Mouse (Mus musculus) neural tube, embryonic 12.5 days (tissue): Measurements from ENCODE around the gene D930007J09Rik. TPM values are rescaled to one million over a fixed set of nuclear protein-coding genes. Genes with fewer than 3 reads are reported as not detected.

ENCODE experiments used
- ATAC-seq: fragments of 200-750 bp; cut with Nextera tagmentation; 2 replicates; pipeline ENCODE4 v1.8.0; 2017; ENCODE audit warnings: low read depth, mild to moderate bottlenecking, moderate TSS enrichment, moderate library complexity; ENCODE audit not compliant: low FRiP score
- H3K27ac ChIP-seq: fragments of 300-500 bp; sonication (generic); 2 replicates; pipeline ENCODE4 v1.5.1; 2016
- H3K27me3 ChIP-seq: fragments of 300-500 bp; sonication (generic); replicated peaks from 2 replicates; pipeline ENCODE4 v1.6.1; 2016; ENCODE audit warnings: mild to moderate bottlenecking
- H3K36me3 ChIP-seq: fragments of 300-500 bp; sonication (generic); 2 replicates; pipeline ENCODE4 v1.6.1; 2016; ENCODE audit warnings: mild to moderate bottlenecking
- H3K4me1 ChIP-seq: fragments of 300-500 bp; sonication (generic); 2 replicates; pipeline ENCODE4 v1.6.1; 2016
- H3K4me2 ChIP-seq: fragments of 300-500 bp; sonication (generic); replicated peaks from 2 replicates; pipeline ENCODE4 v1.6.1; 2016; ENCODE audit warnings: mild to moderate bottlenecking
- H3K4me3 ChIP-seq: fragments of 300-500 bp; sonication (generic); 2 replicates; pipeline ENCODE4 v1.5.1; 2016
- H3K9ac ChIP-seq: fragments of 300-500 bp; sonication (generic); 2 replicates; pipeline ENCODE4 v1.6.1; 2016; ENCODE audit warnings: mild to moderate bottlenecking
- H3K9me3 ChIP-seq: fragments of 300-500 bp; sonication (generic); 2 replicates; pipeline ENCODE4 v1.6.1; 2016; ENCODE audit warnings: mild to moderate bottlenecking
- WGBS: fragments of 180-500 bp; shearing (Covaris S2); methylation state at CpG from one replicate; pipeline ENCODE4 v1.1.7; 2016; 5-methylcytosine and 5-hydroxymethylcytosine counted together
- polyA plus RNA-seq: library from polyadenylated mRNA; unstranded; fragments of >200 nt; fragmentation: Nextera tagmentation; extraction: Ambion mirVana; gene quantifications from 2 replicates; pipeline ENCODE4 v1.2.1, GENCODE M21; 2016

D930007J09Rik gene
- polyA plus RNA-seq, 1 experiment from 2014 or later: not detected

DNA sequence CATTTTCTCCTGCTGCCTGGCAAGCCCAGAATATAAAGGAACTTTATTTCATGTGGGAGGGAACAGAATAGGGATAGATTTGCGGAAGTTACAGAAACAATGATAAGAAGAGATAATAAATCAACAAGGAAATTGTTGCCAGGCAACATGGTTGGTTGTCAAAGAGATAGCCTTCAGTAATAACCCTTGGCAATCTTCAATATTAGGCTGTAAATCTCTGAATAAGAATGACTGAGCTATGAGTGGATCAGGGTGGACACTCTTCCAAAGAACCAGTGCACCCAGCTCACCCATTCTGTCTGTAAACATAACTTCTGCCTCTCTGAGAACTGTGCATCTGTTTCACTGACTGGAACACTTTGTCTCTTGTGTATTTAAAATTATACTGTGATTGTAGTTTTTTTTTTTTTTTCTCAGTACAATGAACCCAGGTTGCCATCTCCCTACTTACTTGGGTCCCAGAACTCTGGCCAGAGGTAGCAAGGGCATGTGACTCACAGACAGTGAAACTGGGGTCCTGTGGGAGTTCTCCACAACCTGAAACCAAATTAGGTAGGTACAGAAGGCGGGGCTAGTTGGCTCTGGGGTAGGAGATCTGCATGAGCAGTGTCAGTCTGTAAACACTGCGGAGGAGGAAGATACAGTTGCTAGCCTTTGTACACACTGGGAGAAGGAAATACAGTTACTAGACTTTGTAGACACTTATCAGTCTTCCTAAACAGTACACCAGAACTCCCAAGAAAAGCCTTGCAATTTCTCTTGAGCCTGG is 29.0 kb upstream of the D930007J09Rik start:
- H3K4me1 ChIP-seq: no peaks in the 10 kb centered on the region
- WGBS: 83% methylated on average over 3 of the region's 3 CpGs
- H3K9me3 ChIP-seq: no peaks in the 10 kb centered on the region
- no peak overlapping the region for H3K4me3 ChIP-seq
- H3K36me3 ChIP-seq: no peaks in the 10 kb centered on the region
- ATAC-seq: no peak
- no peaks in the 10 kb centered on the region for H3K27me3 ChIP-seq
- no peak overlapping the region for H3K4me2 ChIP-seq
- H3K27ac ChIP-seq: no peak overlapping the region
- no peak overlapping the region for H3K9ac ChIP-seq

DNA sequence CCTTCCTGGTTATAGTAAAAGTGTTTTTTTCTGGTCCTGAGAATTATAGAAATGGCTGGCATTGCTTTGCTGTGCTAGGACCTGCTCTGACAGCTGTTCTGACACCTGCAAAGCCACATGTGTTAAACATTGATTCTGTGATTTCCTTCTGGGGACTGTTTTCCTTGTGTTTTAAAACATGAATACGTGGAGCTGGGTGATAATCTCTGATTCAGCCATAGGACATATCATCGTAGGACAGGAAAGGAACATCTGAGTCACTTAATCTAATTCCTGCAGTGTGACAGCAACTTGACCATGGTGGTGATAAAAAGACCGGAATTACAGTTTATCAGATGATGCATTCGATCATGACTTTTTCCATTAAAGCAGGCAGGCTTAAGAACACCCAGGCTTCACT is 26.2 kb upstream of the D930007J09Rik start:
- 89% methylated on average over 4 of the region's 4 CpGs for WGBS
- H3K27ac ChIP-seq: no peak overlapping the region
- no peaks in the 10 kb centered on the region for H3K27me3 ChIP-seq
- no peak overlapping the region for H3K4me2 ChIP-seq
- no peaks in the 10 kb centered on the region for H3K4me1 ChIP-seq
- no peak overlapping the region for H3K4me3 ChIP-seq
- no peak overlapping the region for H3K9ac ChIP-seq
- no peak for ATAC-seq
- H3K9me3 ChIP-seq: no peaks in the 10 kb centered on the region
- no peaks in the 10 kb centered on the region for H3K36me3 ChIP-seq

DNA sequence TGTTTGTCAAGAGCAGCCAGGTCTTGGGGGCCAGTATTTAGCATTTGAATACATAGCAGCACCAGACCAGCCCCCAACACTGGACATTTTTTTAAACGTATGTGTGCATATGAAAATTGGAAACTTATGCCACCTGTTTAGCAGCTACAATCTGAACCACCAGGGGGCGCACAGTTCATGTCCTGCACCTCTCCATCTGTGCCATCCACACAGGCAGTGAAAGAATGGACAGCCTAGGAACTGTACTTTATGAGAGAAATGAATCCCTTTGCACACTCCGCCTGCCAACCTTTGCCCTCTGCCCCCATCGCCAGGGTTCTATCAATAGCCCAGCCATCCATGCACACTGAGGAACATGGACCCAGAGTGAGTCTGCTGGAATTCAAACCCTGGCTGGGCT is 25.3 kb upstream of the D930007J09Rik start:
- 0 out of 2 replicates have a peak, but pooled peaks cover 5% of the 10 kb centered on the region for H3K36me3 ChIP-seq
- H3K9ac ChIP-seq: no peak overlapping the region
- ATAC-seq: no peak
- H3K4me3 ChIP-seq: no peak overlapping the region
- no peaks in the 10 kb centered on the region for H3K27me3 ChIP-seq
- no peak overlapping the region for H3K27ac ChIP-seq
- H3K9me3 ChIP-seq: no peaks in the 10 kb centered on the region
- no peak overlapping the region for H3K4me2 ChIP-seq
- 64% methylated on average over 4 of the region's 4 CpGs for WGBS
- no peaks in the 10 kb centered on the region for H3K4me1 ChIP-seq

DNA sequence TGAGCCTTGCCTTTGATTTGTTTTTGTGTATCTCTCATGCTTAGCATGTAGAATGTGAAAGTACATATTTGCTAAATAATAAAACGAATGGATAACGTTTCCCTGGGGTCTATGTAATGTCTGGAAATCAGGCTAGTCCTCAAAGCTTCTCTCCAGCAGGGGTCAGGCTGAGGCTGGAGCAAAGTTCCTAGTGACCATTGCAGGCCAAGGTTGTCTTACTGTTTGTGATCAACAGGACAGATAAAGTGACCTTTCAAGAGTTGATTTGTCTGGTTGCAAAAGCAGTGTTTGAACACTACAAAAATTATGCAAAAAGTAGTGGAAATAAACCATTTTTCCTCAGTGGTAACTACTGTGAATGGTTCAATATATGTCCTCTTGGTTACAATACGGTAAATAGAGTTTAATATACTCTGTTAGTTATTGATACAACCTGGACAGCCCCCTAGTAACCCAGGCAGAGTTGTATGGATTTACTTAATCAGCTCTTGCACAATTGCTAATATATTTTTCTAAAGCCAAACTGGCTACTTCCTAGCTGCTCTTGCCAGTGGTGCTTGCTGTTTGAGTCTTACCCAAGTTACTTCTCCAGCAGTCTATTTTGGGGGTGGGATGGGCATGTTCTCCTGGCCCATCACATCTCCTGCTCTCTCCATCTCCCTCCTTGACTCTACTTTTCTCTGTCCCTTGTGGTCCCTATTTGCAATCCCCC is 24.6 kb upstream of the D930007J09Rik start:
- H3K36me3 ChIP-seq: peaks cover 5% of the 10 kb centered on the region; the same call in 1 of the 2 replicates
- ATAC-seq: no peak
- no peaks in the 10 kb centered on the region for H3K27me3 ChIP-seq
- H3K9me3 ChIP-seq: no peaks in the 10 kb centered on the region
- no peak overlapping the region for H3K4me3 ChIP-seq
- no peak overlapping the region for H3K9ac ChIP-seq
- H3K4me1 ChIP-seq: no peaks in the 10 kb centered on the region
- H3K4me2 ChIP-seq: no peak overlapping the region
- WGBS: 75% methylated on average over 3 of the region's 3 CpGs
- no peak overlapping the region for H3K27ac ChIP-seq

DNA sequence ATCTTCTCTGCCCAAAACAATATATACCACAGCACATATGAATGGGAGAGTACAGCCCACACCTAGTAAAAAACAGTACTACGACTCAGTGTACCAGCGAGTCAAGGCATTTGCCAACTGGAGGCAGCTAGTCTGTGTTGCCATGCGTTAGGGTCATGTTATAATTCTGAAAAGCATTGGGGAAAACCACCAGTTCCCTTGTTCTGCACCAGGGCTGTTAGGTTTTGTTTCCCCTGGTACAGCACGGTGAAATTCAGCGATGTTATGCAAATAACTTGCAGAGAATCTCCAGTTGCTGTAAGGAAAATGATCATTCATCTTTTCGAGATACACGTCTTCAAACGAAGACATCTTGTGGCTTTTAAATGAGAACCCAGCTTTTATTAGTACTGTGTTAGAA is 22.9 kb upstream of the D930007J09Rik start:
- Histone ChIP-seq H3K27me3 (no peaks in the 10 kb centered on the region), H3K4me2 (no peak overlapping the region), H3K4me3 (no peak overlapping the region), H3K9ac (no peak overlapping the region), H3K27ac (no peak overlapping the region), H3K9me3 (no peaks in the 10 kb centered on the region), H3K36me3 (peaks cover 13% of the 10 kb centered on the region), H3K4me1 (no peaks in the 10 kb centered on the region)
- no peak for ATAC-seq
- WGBS: 92% methylated on average over 8 of the region's 8 CpGs

DNA sequence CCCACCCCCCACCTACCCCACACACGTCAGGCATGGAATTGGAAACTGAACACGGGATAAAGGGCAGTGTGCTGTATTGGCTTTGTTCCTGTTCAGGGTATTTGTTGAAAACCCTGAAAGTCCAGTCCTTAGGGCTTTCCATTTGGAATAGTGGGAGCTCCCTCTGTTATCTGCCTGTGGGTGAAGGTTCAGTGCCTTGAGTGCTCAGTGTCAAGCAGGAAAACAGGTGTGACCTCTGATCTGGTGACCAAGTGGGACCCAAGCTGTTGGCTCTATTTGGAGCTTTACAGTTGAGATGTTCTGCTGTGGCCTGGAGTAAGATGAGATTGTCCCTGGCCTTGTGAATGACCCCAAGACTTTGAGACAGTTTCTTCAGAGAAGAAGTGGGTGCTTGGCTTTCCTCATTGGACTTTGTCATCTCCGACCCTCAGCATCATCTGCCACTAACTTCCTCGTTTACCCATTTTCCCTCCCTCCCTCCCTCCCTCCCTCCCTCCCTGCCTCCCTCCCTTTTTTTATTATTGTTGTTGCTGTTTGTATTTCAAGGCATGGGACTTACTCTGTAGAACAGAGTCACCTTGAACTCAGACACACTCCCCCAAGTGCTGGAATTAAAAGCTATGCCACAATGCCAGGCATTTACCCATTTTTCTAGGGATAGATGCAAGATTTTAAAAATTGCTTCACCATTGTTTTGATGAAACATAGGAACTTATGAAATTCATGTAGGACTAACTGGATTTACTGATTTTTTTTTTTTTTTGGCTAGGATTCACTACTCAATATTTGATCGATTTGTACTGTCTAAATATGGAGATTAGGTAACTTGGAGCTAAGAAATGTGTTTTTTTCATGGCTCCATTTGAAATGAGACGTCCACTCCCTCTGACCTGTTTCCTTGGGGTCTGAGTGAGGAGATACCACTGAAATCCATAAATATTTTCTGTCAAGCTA is 22.0 kb upstream of the D930007J09Rik start:
- no peaks in the 10 kb centered on the region for H3K9me3 ChIP-seq
- ATAC-seq: no peak
- 85% methylated on average over 6 of the region's 6 CpGs for WGBS
- no peaks in the 10 kb centered on the region for H3K4me1 ChIP-seq
- H3K27ac ChIP-seq: no peak overlapping the region
- H3K4me3 ChIP-seq: no peak overlapping the region
- H3K4me2 ChIP-seq: no peak overlapping the region
- peaks cover 20% of the 10 kb centered on the region for H3K36me3 ChIP-seq
- H3K9ac ChIP-seq: no peak overlapping the region
- H3K27me3 ChIP-seq: no peaks in the 10 kb centered on the region

DNA sequence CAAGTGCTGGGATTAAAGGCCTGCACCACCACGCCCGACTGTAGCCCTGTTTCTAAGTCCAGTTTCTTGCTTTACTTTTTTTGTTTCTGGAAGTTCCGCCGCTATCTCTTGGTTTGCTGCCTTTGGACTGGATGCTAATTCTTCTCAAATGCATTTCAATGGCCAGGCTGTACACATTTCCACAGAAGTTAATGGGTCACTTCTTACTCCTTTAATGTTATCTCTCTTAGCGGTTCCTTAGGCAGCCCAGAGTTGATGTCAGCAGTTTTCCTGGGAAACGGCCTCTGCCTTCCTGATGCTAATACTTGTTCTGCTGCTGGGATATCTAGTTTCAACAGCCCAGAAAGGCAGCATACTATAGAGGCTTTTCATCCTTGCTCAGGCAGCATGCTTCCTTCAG is 20.5 kb upstream of the D930007J09Rik start:
- no peak overlapping the region for H3K4me3 ChIP-seq
- no peaks in the 10 kb centered on the region for H3K27me3 ChIP-seq
- no peaks in the 10 kb centered on the region for H3K4me1 ChIP-seq
- no peaks in the 10 kb centered on the region for H3K9me3 ChIP-seq
- H3K27ac ChIP-seq: no peak overlapping the region
- ATAC-seq: no peak
- no peak overlapping the region for H3K9ac ChIP-seq
- 86% methylated on average over 6 of the region's 6 CpGs for WGBS
- H3K4me2 ChIP-seq: no peak overlapping the region
- H3K36me3 ChIP-seq: peaks cover 34% of the 10 kb centered on the region

DNA sequence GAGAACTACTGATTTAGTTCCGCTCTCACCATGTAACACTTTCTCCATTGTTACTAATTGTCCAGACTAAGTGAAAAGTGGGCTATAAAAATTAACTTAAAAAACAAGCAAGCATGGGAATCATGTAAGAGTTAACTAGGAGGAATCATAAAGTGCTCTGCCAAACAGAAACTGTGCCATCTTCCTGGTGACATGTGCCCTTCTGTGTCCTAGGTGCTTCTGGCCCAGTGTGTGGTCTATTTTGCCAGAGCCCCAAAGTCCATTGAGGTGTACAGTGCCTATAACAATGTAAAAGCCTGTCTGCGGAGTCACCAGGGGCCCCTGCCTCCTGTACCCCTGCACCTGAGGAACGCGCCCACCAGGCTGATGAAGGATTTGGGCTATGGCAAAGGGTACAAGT is 19.0 kb upstream of the D930007J09Rik start:
- H3K27ac ChIP-seq: no peak overlapping the region
- WGBS: 96% methylated on average over 4 of the region's 4 CpGs
- H3K4me3 ChIP-seq: no peak overlapping the region
- no peak overlapping the region for H3K4me2 ChIP-seq
- no peak for ATAC-seq
- H3K27me3 ChIP-seq: no peaks in the 10 kb centered on the region
- H3K36me3 ChIP-seq: peaks cover 45% of the 10 kb centered on the region
- no peak overlapping the region for H3K9ac ChIP-seq
- H3K9me3 ChIP-seq: no peaks in the 10 kb centered on the region
- H3K4me1 ChIP-seq: no peaks in the 10 kb centered on the region

DNA sequence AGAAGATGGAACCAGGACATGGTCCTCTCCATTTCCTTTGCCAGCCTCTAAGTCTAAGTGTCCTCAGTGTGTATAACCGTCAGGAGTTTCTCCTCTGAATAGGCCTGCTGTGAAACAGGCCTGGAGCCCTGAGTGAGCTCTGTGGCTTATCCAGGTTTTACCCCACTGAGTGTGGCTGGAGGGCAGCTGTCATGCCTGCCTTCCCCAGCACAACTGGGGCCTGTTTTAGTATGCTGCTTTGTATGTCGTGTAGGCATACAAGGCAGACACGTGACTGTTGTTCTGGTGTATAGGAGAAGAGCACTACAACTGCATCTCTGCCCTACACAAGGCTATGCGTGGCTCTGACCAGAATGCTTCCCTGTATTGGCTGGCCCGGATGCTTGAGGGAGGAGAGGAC is 17.3 kb upstream of the D930007J09Rik start:
- H3K9me3 ChIP-seq: no peaks in the 10 kb centered on the region
- no peak overlapping the region for H3K4me2 ChIP-seq
- no peak for ATAC-seq
- H3K36me3 ChIP-seq: peaks cover 52% of the 10 kb centered on the region
- 89% methylated on average over 5 of the region's 5 CpGs for WGBS
- no peaks in the 10 kb centered on the region for H3K4me1 ChIP-seq
- no peak overlapping the region for H3K9ac ChIP-seq
- H3K4me3 ChIP-seq: no peak overlapping the region
- H3K27me3 ChIP-seq: no peaks in the 10 kb centered on the region
- H3K27ac ChIP-seq: no peak overlapping the region

DNA sequence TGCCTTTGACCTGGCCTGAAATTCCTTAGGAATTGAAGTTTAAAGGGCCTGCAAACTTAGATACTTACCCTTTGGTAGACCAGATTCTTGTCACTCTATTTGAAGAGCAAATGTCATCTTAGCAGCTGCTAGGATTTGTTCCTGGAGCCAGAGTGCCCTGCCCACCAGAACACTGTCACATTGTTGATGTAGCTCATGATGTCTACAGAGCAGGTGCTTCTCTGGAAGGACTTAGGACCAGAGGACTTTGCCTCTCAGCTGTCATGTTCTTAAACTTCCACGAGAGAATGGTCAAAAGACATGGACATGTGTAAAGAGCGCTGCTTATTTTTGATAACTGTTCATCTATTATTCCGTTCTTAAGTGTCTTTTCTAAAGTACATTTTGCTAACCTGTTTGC is 16.6 kb upstream of the D930007J09Rik start:
- no peak overlapping the region for H3K4me3 ChIP-seq
- no peak overlapping the region for H3K27ac ChIP-seq
- H3K9ac ChIP-seq: no peak overlapping the region
- no peaks in the 10 kb centered on the region for H3K9me3 ChIP-seq
- WGBS: 94% methylated on average over 3 of the region's 3 CpGs
- H3K27me3 ChIP-seq: no peaks in the 10 kb centered on the region
- H3K4me2 ChIP-seq: no peak overlapping the region
- ATAC-seq: no peak
- H3K36me3 ChIP-seq: peaks cover 54% of the 10 kb centered on the region
- H3K4me1 ChIP-seq: no peaks in the 10 kb centered on the region

DNA sequence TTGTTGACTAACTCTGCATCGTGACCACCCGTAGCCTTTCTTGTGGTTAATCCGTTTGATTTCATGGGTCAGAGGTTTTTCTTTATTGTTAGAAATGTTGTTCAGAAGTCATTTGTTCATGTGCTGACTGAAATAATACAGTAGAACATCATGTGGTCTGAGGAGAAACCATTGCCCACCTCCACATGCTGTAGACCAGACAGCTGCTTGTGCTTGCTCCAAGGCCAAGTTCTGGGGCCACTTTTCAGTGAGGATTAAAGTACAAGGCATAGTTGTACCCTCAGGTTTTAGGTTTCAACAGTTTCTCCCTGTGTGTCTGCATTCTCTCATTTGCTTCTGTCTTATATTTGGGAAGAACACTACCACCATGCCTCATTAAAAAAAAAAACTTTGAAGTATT is 5.0 kb upstream of the D930007J09Rik start:
- ATAC-seq: no peak
- H3K27me3 ChIP-seq: no peaks in the 10 kb centered on the region
- no peak overlapping the region for H3K27ac ChIP-seq
- H3K36me3 ChIP-seq: peaks cover 25% of the 10 kb centered on the region
- no peak overlapping the region for H3K9ac ChIP-seq
- no peak overlapping the region for H3K4me2 ChIP-seq
- H3K4me1 ChIP-seq: peaks cover 17% of the 10 kb centered on the region
- WGBS: 82% methylated on average over 3 of the region's 3 CpGs
- no peaks in the 10 kb centered on the region for H3K9me3 ChIP-seq
- H3K4me3 ChIP-seq: no peak overlapping the region

DNA sequence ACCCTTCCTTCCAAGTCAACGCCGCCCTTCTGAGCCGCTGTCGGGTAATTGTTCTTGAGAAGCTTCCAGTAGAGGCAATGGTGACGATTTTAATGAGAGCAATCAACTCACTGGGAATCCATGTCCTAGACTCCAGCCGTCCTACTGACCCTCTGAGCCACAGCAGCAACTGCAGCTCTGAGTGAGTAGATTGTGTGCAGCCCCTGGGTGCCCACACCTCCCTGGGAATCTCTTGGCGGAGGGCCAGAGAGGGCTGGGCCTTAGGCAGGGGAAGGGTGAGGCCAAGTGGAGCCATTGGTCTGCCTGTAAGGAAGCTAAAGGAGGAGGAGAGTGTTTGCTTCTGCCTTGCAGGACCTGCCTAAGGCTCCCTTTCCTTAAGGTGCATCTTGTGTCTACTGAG is 4.2 kb upstream of the D930007J09Rik start:
- Histone ChIP-seq H3K9ac (no peak overlapping the region), H3K27ac (no peak overlapping the region), H3K36me3 (peaks cover 25% of the 10 kb centered on the region), H3K4me1 (peaks cover 17% of the 10 kb centered on the region), H3K4me3 (no peak overlapping the region), H3K4me2 (no peak overlapping the region), H3K9me3 (no peaks in the 10 kb centered on the region), H3K27me3 (no peaks in the 10 kb centered on the region)
- WGBS: 78% methylated on average over 7 of the region's 7 CpGs
- no peak for ATAC-seq
